Mouse (Mus musculus) MEL (cell line): ENCODE results near the gene Marc1. TPM values are rescaled to one million over a fixed set of nuclear protein-coding genes. Genes with fewer than 3 reads are reported as not detected.

Experiments used
- DNase-seq: peaks from one replicate; pipeline ENCODE4 v3.0.0; 2011; ENCODE audit warnings: low read depth, low spot score
- H3K27ac ChIP-seq: 2 replicates; pipeline ENCODE4 v1.5.1; 2012; ENCODE audit warnings: low read depth, mild to moderate bottlenecking, control low read depth, low read length, moderate library complexity; ENCODE audit not compliant: control insufficient read depth
- H3K27me3 ChIP-seq, 2 experiments: fragments of 150-350 bp in 1 of 2; sonication (generic) in 1 of 2; 2 replicates each; pipeline ENCODE4 v1.6.1; 2012; ENCODE audit warnings: low read length in 2 of 2, mild to moderate bottlenecking in 2 of 2, improper control_type of control experiment in 1 of 2, moderate library complexity in 1 of 2; ENCODE audit not compliant: insufficient read depth in 2 of 2, control insufficient read depth in 1 of 2
- H3K36me3 ChIP-seq, 2 experiments: 2 replicates each; pipeline ENCODE4 v1.6.1; 2012 to 2014; ENCODE audit warnings: low read length in 2 of 2, improper control_type of control experiment in 1 of 2, inconsistent platforms in 1 of 2, mild to moderate bottlenecking in 1 of 2; ENCODE audit not compliant: insufficient read depth in 2 of 2, control insufficient read depth in 1 of 2
- H3K4me1 ChIP-seq, 2 experiments: fragments of 150-350 bp in 1 of 2; sonication (generic) in 1 of 2; 2 replicates each; pipeline ENCODE4 v1.6.1; 2012; ENCODE audit warnings: low read length in 2 of 2, improper control_type of control experiment in 1 of 2, mild to moderate bottlenecking in 1 of 2; ENCODE audit not compliant: insufficient read depth in 2 of 2, control insufficient read depth in 1 of 2
- H3K4me3 ChIP-seq, 2 experiments: fragments of 150-350 bp in 1 of 2; sonication (generic) in 1 of 2; 2 replicates each; pipeline ENCODE4 v1.5.1; 2012; ENCODE audit warnings: low read depth in 2 of 2, low read length in 2 of 2, mild to moderate bottlenecking in 2 of 2, moderate library complexity in 2 of 2, control low read depth in 1 of 2, improper control_type of control experiment in 1 of 2; ENCODE audit not compliant: control insufficient read depth in 1 of 2, insufficient read depth in 1 of 2
- H3K79me2 ChIP-seq: 2 replicates; pipeline ENCODE4 v1.6.1; 2012; ENCODE audit warnings: mild to moderate bottlenecking, low read length, moderate library complexity; ENCODE audit not compliant: control insufficient read depth, poor library complexity, insufficient read depth
- H3K9ac ChIP-seq: 2 replicates; pipeline ENCODE4 v1.6.1; 2012; ENCODE audit warnings: low read depth, mild to moderate bottlenecking, control low read depth, low read length, moderate library complexity; ENCODE audit not compliant: control insufficient read depth, poor library complexity, severe bottlenecking
- H3K9me3 ChIP-seq: fragments of 150-350 bp; sonication (generic); replicated peaks from 2 replicates; pipeline ENCODE4 v1.6.1; 2012; ENCODE audit warnings: mild to moderate bottlenecking, low read length, improper control_type of control experiment, moderate library complexity; ENCODE audit not compliant: insufficient read depth
- BHLHE40 ChIP-seq: IDR thresholded peaks from 2 replicates; pipeline ENCODE4 v1.6.1; 2012; ENCODE audit warnings: low read depth, mild to moderate bottlenecking, inconsistent platforms, low read length, improper control_type of control experiment, borderline replicate concordance
- CTCF ChIP-seq, 3 experiments: IDR thresholded peaks in 2 of 3; conservative IDR thresholded peaks in 1 of 3; 2 replicates each; pipeline ENCODE4 v1.5.1; 2011 to 2012; ENCODE audit warnings: low read length in 3 of 3, low read depth in 2 of 3, mild to moderate bottlenecking in 2 of 3, improper control_type of control experiment in 1 of 3, inconsistent platforms in 1 of 3, mixed read lengths in 1 of 3, moderate library complexity in 1 of 3; ENCODE audit not compliant: control insufficient read depth in 1 of 3, insufficient read depth in 1 of 3, poor library complexity in 1 of 3, severe bottlenecking in 1 of 3
- E2F4 ChIP-seq: IDR thresholded peaks from 2 replicates; pipeline ENCODE4 v1.6.1; 2011; ENCODE audit warnings: low read depth, low read length, improper control_type of control experiment, borderline replicate concordance
- ELF1 ChIP-seq: IDR thresholded peaks from 2 replicates; pipeline ENCODE4 v1.6.1; 2014; ENCODE audit warnings: low read depth, mild to moderate bottlenecking, inconsistent platforms, low read length, improper control_type of control experiment, moderate library complexity
- GABPA ChIP-seq: IDR thresholded peaks from 2 replicates; pipeline ENCODE4 v1.6.1; 2012; ENCODE audit warnings: low read depth, mild to moderate bottlenecking, inconsistent platforms, low read length, improper control_type of control experiment, moderate library complexity
- GATA1 ChIP-seq: IDR thresholded peaks from 2 replicates; pipeline ENCODE4 v1.6.1; 2011; ENCODE audit warnings: low read depth, low read length, improper control_type of control experiment
- JUND ChIP-seq: IDR thresholded peaks from 2 replicates; pipeline ENCODE4 v1.6.1; 2011; ENCODE audit warnings: low read depth, mild to moderate bottlenecking, improper control_type of control experiment, low read length
- MAFK ChIP-seq: IDR thresholded peaks from 2 replicates; pipeline ENCODE4 v1.6.1; 2011; ENCODE audit warnings: low read depth, mild to moderate bottlenecking, low read length, improper control_type of control experiment, borderline replicate concordance
- MEF2A ChIP-seq: IDR thresholded peaks from 2 replicates; pipeline ENCODE4 v1.6.1; 2014; ENCODE audit warnings: low read depth, mild to moderate bottlenecking, inconsistent platforms, low read length, improper control_type of control experiment; ENCODE audit not compliant: poor library complexity, insufficient replicate concordance, severe bottlenecking; ENCODE audit errors: extremely low read depth
- MXI1 ChIP-seq: IDR thresholded peaks from 2 replicates; pipeline ENCODE4 v1.6.1; 2011; ENCODE audit warnings: mild to moderate bottlenecking, low read depth, low read length, improper control_type of control experiment
- NELFE ChIP-seq: IDR thresholded peaks from 2 replicates; pipeline ENCODE4 v1.6.1; 2011; ENCODE audit warnings: low read depth, low read length, improper control_type of control experiment
- POLR2AphosphoS2 ChIP-seq: IDR thresholded peaks from 2 replicates; pipeline ENCODE4 v1.6.1; 2011; ENCODE audit warnings: low read length, improper control_type of control experiment
- POLR2AphosphoS5 ChIP-seq: IDR thresholded peaks from 2 replicates; pipeline ENCODE4 v1.6.1; 2012; ENCODE audit warnings: low read depth, borderline replicate concordance, mild to moderate bottlenecking, inconsistent platforms, low read length, moderate library complexity, mixed read lengths
- RAD21 ChIP-seq: IDR thresholded peaks from 2 replicates; pipeline ENCODE4 v1.6.1; 2011; ENCODE audit warnings: mild to moderate bottlenecking, low read depth, low read length, improper control_type of control experiment
- SMC3 ChIP-seq: IDR thresholded peaks from 2 replicates; pipeline ENCODE4 v1.6.1; 2011; ENCODE audit warnings: low read depth, low read length, improper control_type of control experiment
- TCF12 ChIP-seq: IDR thresholded peaks from 2 replicates; pipeline ENCODE4 v1.6.1; 2014; ENCODE audit warnings: low read depth, mild to moderate bottlenecking, inconsistent platforms, low read length, improper control_type of control experiment, moderate library complexity
- USF2 ChIP-seq, 2 experiments: IDR thresholded peaks; 2 replicates each; pipeline ENCODE4 v1.6.1; 2011 to 2012; ENCODE audit warnings: improper control_type of control experiment in 2 of 2, low read length in 2 of 2, borderline replicate concordance in 1 of 2, inconsistent platforms in 1 of 2, low read depth in 1 of 2, mild to moderate bottlenecking in 1 of 2; ENCODE audit not compliant: insufficient read depth in 1 of 2
- ZC3H11A ChIP-seq: IDR thresholded peaks from 2 replicates; pipeline ENCODE4 v1.6.1; 2012; ENCODE audit warnings: low read depth, mild to moderate bottlenecking, inconsistent platforms, low read length, improper control_type of control experiment
- ZKSCAN1 ChIP-seq: IDR thresholded peaks from 2 replicates; pipeline ENCODE4 v1.6.1; 2012; ENCODE audit warnings: low read depth, mild to moderate bottlenecking, inconsistent platforms, low read length, improper control_type of control experiment, moderate library complexity
- ZMIZ1 ChIP-seq: IDR thresholded peaks from 2 replicates; pipeline ENCODE4 v1.6.1; 2012; ENCODE audit warnings: low read depth, mild to moderate bottlenecking, inconsistent platforms, low read length, improper control_type of control experiment, moderate library complexity
- polyA plus RNA-seq, 2 experiments: library from polyadenylated mRNA; stranded (reverse) in 1 of 2; unstranded in 1 of 2; fragments of >175 nt in 1 of 2; fragments of >200 nt in 1 of 2; gene quantifications; 2 replicates each; pipeline versions ENCODE4 v1.2.1 to v1.2.4; 2012; ENCODE audit warnings: low replicate concordance in 2 of 2, low read depth in 1 of 2; ENCODE audit not compliant: insufficient read length in 2 of 2, insufficient read depth in 1 of 2, missing spikeins in 1 of 2
- total RNA-seq: library from RNA; depleted of rRNA; stranded (reverse); fragments of 300-350 nt; gene quantifications from 2 replicates; pipeline ENCODE4 v1.2.3, GENCODE M21; 2012

Marc1 gene
- total and polyA plus RNA-seq, 3 experiments = 0.08 to 0.10 TPM; not detected in 1

GRCm38 (mm10) chr1:184783641-184784040, 27.5 kb downstream of the Marc1 start:
- Histone ChIP-seq H3K27ac (no peak overlapping the region), H3K79me2 (no peaks in the 10 kb centered on the region), H3K4me3 (no peak overlapping the region), H3K27me3 (no peaks in the 10 kb centered on the region), H3K36me3 (no peaks in the 10 kb centered on the region), H3K9me3 (no peaks in the 10 kb centered on the region), H3K9ac (no peak overlapping the region), H3K4me1 (0 out of 4 replicates have a peak, but pooled peaks cover 0 to 3% of the 10 kb centered on the region in 2 experiments)
- TF ChIP-seq RAD21 (no peak), TCF12 (no peak), JUND (no peak), MXI1 (no peak), ZKSCAN1 (no peak), NELFE (no peak), POLR2AphosphoS5 (no peak), GATA1 (no peak), POLR2AphosphoS2 (no peak), CTCF (IDR thresholded peaks at IDR 0.05 in 2 of 3, conservative IDR thresholded peaks at IDR 0.05 in 1 of 3; ENCODE audit: control insufficient read depth in 1 of 3, insufficient read depth in 1 of 3, low read depth in 2 of 3, low read length in 3 of 3, poor library complexity in 1 of 3, severe bottlenecking in 1 of 3) (no peak), GABPA (no peak), USF2 (IDR thresholded peaks at IDR 0.05; ENCODE audit: borderline replicate concordance in 1 of 2, insufficient read depth in 1 of 2, low read depth in 1 of 2, low read length in 2 of 2) (no peak), ELF1 (no peak), E2F4 (no peak), ZC3H11A (no peak), ZMIZ1 (no peak)
- no peak for DNase-seq

GRCm38 (mm10) chr1:184782161-184782513, 29.0 kb downstream of the Marc1 start:
- Histone ChIP-seq H3K9ac (no peak overlapping the region), H3K27ac (no peak overlapping the region), H3K4me1 (0 out of 4 replicates have a peak, but pooled peaks cover 0 to 3% of the 10 kb centered on the region in 2 experiments), H3K36me3 (no peaks in the 10 kb centered on the region), H3K9me3 (no peaks in the 10 kb centered on the region), H3K4me3 (no peak overlapping the region), H3K27me3 (no peaks in the 10 kb centered on the region), H3K79me2 (no peaks in the 10 kb centered on the region)
- no peak for DNase-seq
- no peak for TF ChIP-seq NELFE
- TF ChIP-seq MAFK = no peak
- no peak for TF ChIP-seq JUND
- no peak for TF ChIP-seq BHLHE40
- no peak for TF ChIP-seq SMC3
- TF ChIP-seq CTCF (IDR thresholded peaks at IDR 0.05 in 2 of 3, conservative IDR thresholded peaks at IDR 0.05 in 1 of 3; ENCODE audit: control insufficient read depth in 1 of 3, insufficient read depth in 1 of 3, low read depth in 2 of 3, low read length in 3 of 3, poor library complexity in 1 of 3, severe bottlenecking in 1 of 3) = no peak
- no peak for TF ChIP-seq RAD21
- TF ChIP-seq MEF2A = no peak
